Mouse (Mus musculus) G1E (cell line): ENCODE results near the gene Nipa1. TPM values are rescaled to one million over a fixed set of nuclear protein-coding genes. Genes with fewer than 3 reads are reported as not detected.

Experiments used
- ATAC-seq: 2 replicates; pipeline ENCODE4 v1.8.0; 2016; ENCODE audit warnings: mild to moderate bottlenecking; ENCODE audit not compliant: insufficient number of reproducible peaks, poor library complexity, low FRiP score, severe bottlenecking; ENCODE audit errors: extremely low read depth
- DNase-seq: peaks from one replicate; pipeline ENCODE4 v3.0.0; 2012; ENCODE audit warnings: low spot score
- H3K27me3 ChIP-seq: 2 replicates; pipeline ENCODE4 v1.6.1; 2012; ENCODE audit warnings: mild to moderate bottlenecking, low read length, inconsistent platforms; ENCODE audit not compliant: insufficient read depth
- H3K36me3 ChIP-seq: replicated peaks from 2 replicates; pipeline ENCODE3; 2012; ENCODE audit warnings: mild to moderate bottlenecking, inconsistent platforms
- H3K4me1 ChIP-seq: 2 replicates; pipeline ENCODE4 v1.6.1; 2012; ENCODE audit warnings: low read depth, low read length, inconsistent platforms, mixed read lengths; ENCODE audit not compliant: insufficient read depth
- H3K4me3 ChIP-seq: 2 replicates; pipeline ENCODE4 v1.5.1; 2012; ENCODE audit warnings: low read depth, mild to moderate bottlenecking, inconsistent platforms, low read length, moderate library complexity, mixed read lengths
- H3K9me3 ChIP-seq: replicated peaks from 2 replicates; pipeline ENCODE4 v1.6.1; 2012; ENCODE audit warnings: inconsistent platforms
- CTCF ChIP-seq: IDR thresholded peaks from 2 replicates; pipeline ENCODE4 v1.5.1; 2012; ENCODE audit warnings: low read depth, low read length, inconsistent platforms, mixed read lengths
- GATA1 ChIP-seq: IDR thresholded peaks from 2 replicates; pipeline ENCODE4 v1.6.1; 2012; ENCODE audit warnings: borderline replicate concordance, low read length, inconsistent platforms, mixed read lengths
- GATA2 ChIP-seq: IDR thresholded peaks from 2 replicates; pipeline ENCODE4 v1.6.1; 2012; ENCODE audit warnings: low read depth, low read length, inconsistent platforms, borderline replicate concordance
- POLR2AphosphoS5 ChIP-seq: IDR thresholded peaks from 2 replicates; pipeline ENCODE4 v1.6.1; 2012; ENCODE audit warnings: low read depth, low read length, inconsistent platforms; ENCODE audit not compliant: insufficient replicate concordance
- TAL1 ChIP-seq: conservative IDR thresholded peaks from 2 replicates; pipeline ENCODE4 v1.6.1; 2012; ENCODE audit warnings: low read depth, low read length, inconsistent platforms, mixed read lengths
- polyA plus RNA-seq: library from polyadenylated mRNA; stranded (reverse); fragments of >175 nt; gene quantifications from 2 replicates; pipeline ENCODE4 v1.2.3, GENCODE M21; 2012
- total RNA-seq, 2 experiments: library from RNA; stranded (forward) in 1 of 2; stranded (reverse) in 1 of 2; fragments of 200-1000 nt in 1 of 2; fragments of >200 nt in 1 of 2; fragmentation: Nextera tagmentation in 1 of 2; gene quantifications; 2 replicates each; pipeline ENCODE4 v1.2.3; 2014 to 2017

The Nipa1 gene
- 6.4 and 10.2 TPM in 2 replicates for total RNA-seq (2014; fragmentation: Nextera tagmentation)
- 7.5 and 8.0 TPM in 2 replicates for total RNA-seq (2017)
- polyA plus RNA-seq: 2.0 and 2.2 TPM in 2 replicates

- TF ChIP-seq TAL1: no peak
- no peak for TF ChIP-seq GATA2
- no peak for TF ChIP-seq POLR2AphosphoS5
- no peak for TF ChIP-seq GATA1
- TF ChIP-seq CTCF: no peak
- Histone ChIP-seq H3K4me1 (peaks cover 61% of the 10 kb centered on the region), H3K4me3 (peak within 1 kb of the TSS; percentile 98), H3K36me3 (peaks cover 4% of the 10 kb centered on the region), H3K27me3 (no peaks in the 10 kb centered on the region), H3K9me3 (no peaks in the 10 kb centered on the region; the same call in 1 of the 2 replicates)
- no peak for ATAC-seq
- DNase-seq: no peak
These were observed at the start of gene Nipa1 for GRCm38 (mm10) chr7:56019930-56020253. Gene Nipa1, minus strand, starts transcription at chr7:56019954.

DNA sequence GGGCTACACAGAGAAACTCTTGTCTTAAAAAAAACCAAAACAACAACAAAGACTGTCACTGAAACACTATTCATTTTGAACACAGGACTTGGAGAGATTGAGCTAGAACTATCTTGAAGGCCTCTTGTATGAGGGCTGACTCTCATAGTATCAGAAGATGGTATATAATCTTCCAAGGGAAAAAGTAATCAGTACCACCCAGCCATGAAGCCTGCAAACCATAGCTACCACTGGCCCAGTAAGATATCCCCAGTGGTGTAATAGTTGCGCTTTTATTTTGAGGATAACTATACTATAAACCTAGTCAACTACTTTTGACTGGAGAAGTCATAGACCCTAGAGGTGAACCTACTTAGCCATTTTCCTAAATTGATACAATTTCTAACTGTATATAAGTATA is 46.9 kb upstream of the Nipa1 start:
- no peak overlapping the region for H3K4me3 ChIP-seq
- ATAC-seq (no peak), DNase-seq (no peak)
- no peaks in the 10 kb centered on the region for H3K9me3 ChIP-seq
- TF ChIP-seq TAL1 (no peak), GATA2 (no peak), POLR2AphosphoS5 (no peak), CTCF (no peak), GATA1 (no peak)
- no peaks in the 10 kb centered on the region for H3K27me3 ChIP-seq
- peaks cover 29% of the 10 kb centered on the region for H3K36me3 ChIP-seq
- H3K4me1 ChIP-seq: peaks cover 2% of the 10 kb centered on the region; the same call in 1 of the 2 replicates

- ATAC-seq (no peak), DNase-seq (no peak)
- H3K4me1 ChIP-seq: no peaks in the 10 kb centered on the region
- H3K4me3 ChIP-seq: no peak overlapping the region
- TF ChIP-seq GATA1 (no peak), TAL1 (no peak), POLR2AphosphoS5 (no peak), CTCF (no peak), GATA2 (no peak)
- no peaks in the 10 kb centered on the region for H3K27me3 ChIP-seq
- no peaks in the 10 kb centered on the region for H3K9me3 ChIP-seq
- H3K36me3 ChIP-seq: peaks cover 31% of the 10 kb centered on the region
These were observed 46.4 kb upstream of the Nipa1 start for GRCm38 (mm10) chr7:56066136-56066535.

DNA sequence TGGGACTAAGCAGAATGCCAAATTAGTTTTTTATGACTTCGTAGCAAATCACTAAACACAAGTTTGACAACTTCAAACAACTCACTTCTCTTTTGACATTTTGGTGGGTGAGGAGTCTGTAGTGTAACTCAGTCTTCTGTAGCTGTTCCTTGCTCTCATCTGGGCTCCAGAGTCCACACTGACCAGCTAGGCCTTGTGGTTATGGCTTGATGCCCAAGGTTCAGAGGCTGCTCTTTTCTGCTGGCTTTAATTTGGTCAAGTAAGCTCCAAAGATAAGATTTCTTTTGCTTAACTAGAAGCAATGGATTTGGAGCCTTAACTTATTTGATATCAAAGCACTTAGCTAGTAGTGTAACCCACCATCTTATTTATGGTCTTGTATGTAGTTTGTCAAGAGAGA is 45.1 kb upstream of the Nipa1 start:
- TF ChIP-seq GATA2 (no peak), TAL1 (no peak), CTCF (no peak), POLR2AphosphoS5 (no peak), GATA1 (no peak)
- ATAC-seq: no peak
- H3K4me1 ChIP-seq: no peaks in the 10 kb centered on the region
- H3K4me3 ChIP-seq: no peak overlapping the region
- H3K9me3 ChIP-seq: no peaks in the 10 kb centered on the region
- H3K27me3 ChIP-seq: no peaks in the 10 kb centered on the region
- no peak for DNase-seq
- peaks cover 34% of the 10 kb centered on the region for H3K36me3 ChIP-seq

DNA sequence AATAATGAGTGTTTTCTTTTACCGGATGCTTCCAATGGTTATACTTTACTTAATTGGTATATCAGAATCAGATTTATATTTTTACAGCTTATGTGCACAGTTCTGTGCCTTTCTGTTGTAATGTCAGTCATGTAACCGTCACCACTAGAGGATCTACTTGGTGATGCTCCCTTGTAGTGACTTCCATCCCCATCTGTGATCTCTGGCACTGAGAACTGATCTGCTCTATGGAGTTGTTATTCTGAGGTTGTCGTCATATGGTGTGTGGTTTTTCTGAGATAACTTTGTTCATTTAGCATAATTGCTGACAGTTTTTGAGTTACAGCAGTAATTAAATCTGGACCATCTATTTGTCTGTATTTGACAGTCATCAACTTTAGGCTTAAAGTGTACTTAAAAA is 35.6 kb upstream of the Nipa1 start:
- no peak for ATAC-seq
- no peaks in the 10 kb centered on the region for H3K27me3 ChIP-seq
- TF ChIP-seq GATA2 (no peak), POLR2AphosphoS5 (no peak), TAL1 (no peak), CTCF (no peak), GATA1 (no peak)

DNA sequence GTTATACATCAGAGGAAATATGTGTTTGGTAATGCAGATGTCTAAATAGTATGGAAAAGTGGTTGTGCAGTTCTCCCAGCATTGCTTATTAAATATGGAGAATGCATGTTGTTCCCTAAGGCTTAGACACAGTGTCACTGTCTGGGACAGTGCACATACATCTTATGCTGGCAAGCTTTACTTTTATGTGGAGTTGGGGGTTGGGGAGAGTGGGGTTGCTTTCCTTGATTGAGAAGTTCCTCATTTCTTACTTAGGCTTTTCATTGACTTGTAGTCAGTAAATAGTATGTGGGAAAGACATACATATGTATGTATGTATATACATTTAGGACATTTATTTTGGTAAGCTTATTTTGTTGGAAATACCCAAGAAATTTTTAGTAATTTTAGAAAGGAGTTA is 33.2 kb upstream of the Nipa1 start:
- H3K4me1 ChIP-seq: peaks cover 30% of the 10 kb centered on the region
- TF ChIP-seq CTCF (no peak), POLR2AphosphoS5 (no peak), TAL1 (no peak), GATA1 (no peak), GATA2 (no peak)
- no peaks in the 10 kb centered on the region for H3K27me3 ChIP-seq
- peak; percentile 11 for DNase-seq
- peaks cover 31% of the 10 kb centered on the region for H3K36me3 ChIP-seq
- H3K4me3 ChIP-seq: no peak overlapping the region
- no peaks in the 10 kb centered on the region for H3K9me3 ChIP-seq
- no peak for ATAC-seq

More for the DNA sequence above, 35.6 kb upstream of the Nipa1 start:
- no peaks in the 10 kb centered on the region for H3K9me3 ChIP-seq
- H3K4me1 ChIP-seq: peaks cover 20% of the 10 kb centered on the region
- DNase-seq: no peak
- no peak overlapping the region for H3K4me3 ChIP-seq
- H3K36me3 ChIP-seq: peaks cover 47% of the 10 kb centered on the region

- DNase-seq (no peak), ATAC-seq (no peak)
- Histone ChIP-seq H3K36me3 (peaks cover 15% of the 10 kb centered on the region), H3K4me1 (peaks cover 27% of the 10 kb centered on the region), H3K9me3 (no peaks in the 10 kb centered on the region), H3K4me3 (peak overlapping the region; percentile 78), H3K27me3 (no peaks in the 10 kb centered on the region)
- TF ChIP-seq POLR2AphosphoS5: no peak
- no peak for TF ChIP-seq CTCF
- no peak for TF ChIP-seq GATA1
- TF ChIP-seq GATA2: no peak
- TF ChIP-seq TAL1: no peak
These were observed 30.7 kb upstream of the Nipa1 start for GRCm38 (mm10) chr7:56050487-56050911.
